Mouse (Mus musculus) liver, adult (tissue): ENCODE measurements around the gene Rab6b.

Experiments
- GATA4 ChIP-seq: IDR thresholded peaks from 2 replicates; pipeline ENCODE4 v1.6.1; 2014; ENCODE audit warnings: mild to moderate bottlenecking, low read length; ENCODE audit not compliant: insufficient replicate concordance

Rab6b gene

DNA sequence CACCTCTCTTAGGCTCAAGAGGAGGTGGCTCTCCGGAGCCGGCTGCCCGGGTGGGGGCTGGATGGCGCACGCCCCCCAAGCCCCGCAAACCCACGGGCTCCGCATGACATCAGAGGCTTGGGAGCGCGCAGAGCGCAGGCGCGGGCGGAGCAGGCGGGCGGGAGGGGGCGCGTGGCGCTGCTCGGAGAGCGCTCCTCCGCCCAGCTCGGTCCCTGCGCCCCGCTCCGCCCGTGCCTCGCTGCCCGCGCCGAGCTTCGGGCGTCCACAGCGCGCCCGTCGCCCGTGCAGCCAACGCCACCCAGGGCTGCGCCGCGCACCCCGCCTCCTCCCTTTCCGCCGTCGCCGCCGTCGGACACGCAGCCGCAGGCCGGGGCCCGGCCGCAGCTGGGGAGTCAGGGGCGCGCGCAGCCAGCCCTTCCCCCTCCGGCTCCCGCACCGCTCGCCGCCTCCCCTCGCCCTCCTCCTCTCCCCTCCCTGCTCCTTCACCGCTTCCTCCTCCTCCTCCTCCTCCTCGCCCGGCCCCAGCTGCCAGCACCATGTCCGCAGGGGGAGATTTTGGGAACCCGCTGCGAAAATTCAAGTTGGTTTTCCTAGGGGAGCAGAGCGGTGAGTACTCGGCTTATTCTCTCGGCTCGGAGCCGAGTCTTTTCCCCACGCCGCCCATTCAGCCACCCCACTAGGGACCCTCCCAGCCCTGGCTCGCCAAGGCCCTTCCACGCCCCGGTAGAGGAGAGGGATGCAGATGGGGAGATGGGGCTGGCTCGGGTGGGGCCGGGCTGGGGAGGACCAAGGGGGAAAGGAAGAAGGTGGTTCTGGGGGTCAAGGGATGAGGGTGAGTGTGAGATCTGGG lies at the start of gene Rab6b:
Rab6b (plus strand) TSS at position 167 of the 850 bp plus-strand sequence.
- TF ChIP-seq GATA4 = no peak

- no peak for TF ChIP-seq GATA4
Measured at GRCm38 (mm10) chr9:103063591-103063990, 48.0 kb upstream of the Rab6b start.

GRCm38 (mm10) chr9:103066845-103067244 lies 44.7 kb upstream of the Rab6b start:
- TF ChIP-seq GATA4 = no peak

GRCm38 (mm10) chr9:103067651-103068050 lies 43.9 kb upstream of the Rab6b start:
- no peak for TF ChIP-seq GATA4

- TF ChIP-seq GATA4 = no peak
Measured at GRCm38 (mm10) chr9:103068769-103069168, 42.8 kb upstream of the Rab6b start.

- no peak for TF ChIP-seq GATA4
Measured at GRCm38 (mm10) chr9:103071541-103072203, 39.9 kb upstream of the Rab6b start.

DNA sequence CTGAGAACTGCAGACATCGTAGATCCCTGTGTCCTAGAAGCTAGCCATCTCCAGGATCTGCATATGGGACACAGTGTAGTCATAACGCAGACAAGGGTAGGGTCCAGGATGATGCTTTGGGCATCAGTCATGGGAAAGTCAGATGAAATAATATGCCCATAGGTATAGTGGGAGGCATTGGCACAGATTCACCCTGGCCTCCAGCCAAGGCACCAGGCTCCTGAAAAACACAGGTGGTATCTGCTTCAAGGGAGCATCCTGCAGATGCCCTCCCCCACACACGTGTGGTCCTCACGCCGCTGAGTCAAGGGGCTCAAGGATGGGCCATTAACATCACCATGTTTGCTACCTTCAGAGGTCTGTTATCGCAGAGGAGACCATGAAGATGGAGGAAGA lies 39.4 kb upstream of the Rab6b start:
- no peak for TF ChIP-seq GATA4

DNA sequence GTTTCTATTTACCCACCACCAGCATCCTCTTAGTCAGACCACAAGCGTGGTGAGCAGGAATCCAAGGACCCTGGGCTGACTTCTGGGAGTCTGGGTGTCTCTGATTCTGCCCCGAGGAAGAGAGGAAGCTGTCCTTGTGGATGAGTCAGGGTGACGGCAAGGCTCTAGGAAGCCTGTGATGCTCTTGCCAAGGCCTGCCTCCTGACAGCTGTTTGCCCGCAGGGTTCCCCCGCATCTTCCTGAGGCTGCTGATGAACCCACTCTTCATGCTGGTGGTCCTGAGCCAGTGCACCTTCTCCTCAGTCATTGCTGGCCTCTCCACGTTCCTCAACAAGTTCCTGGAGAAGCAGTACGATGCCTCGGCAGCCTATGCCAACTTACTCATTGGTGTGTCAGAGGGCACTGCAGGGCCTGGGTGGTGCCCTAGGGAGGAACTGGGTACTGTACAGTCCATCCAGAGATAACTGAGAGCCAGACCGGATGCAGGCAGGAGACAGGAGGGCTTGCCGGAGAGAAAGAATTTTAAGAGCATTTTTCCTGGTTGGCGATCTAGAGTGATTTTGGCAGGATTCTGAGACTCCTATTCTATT lies 38.6 kb upstream of the Rab6b start:
- no peak for TF ChIP-seq GATA4

DNA sequence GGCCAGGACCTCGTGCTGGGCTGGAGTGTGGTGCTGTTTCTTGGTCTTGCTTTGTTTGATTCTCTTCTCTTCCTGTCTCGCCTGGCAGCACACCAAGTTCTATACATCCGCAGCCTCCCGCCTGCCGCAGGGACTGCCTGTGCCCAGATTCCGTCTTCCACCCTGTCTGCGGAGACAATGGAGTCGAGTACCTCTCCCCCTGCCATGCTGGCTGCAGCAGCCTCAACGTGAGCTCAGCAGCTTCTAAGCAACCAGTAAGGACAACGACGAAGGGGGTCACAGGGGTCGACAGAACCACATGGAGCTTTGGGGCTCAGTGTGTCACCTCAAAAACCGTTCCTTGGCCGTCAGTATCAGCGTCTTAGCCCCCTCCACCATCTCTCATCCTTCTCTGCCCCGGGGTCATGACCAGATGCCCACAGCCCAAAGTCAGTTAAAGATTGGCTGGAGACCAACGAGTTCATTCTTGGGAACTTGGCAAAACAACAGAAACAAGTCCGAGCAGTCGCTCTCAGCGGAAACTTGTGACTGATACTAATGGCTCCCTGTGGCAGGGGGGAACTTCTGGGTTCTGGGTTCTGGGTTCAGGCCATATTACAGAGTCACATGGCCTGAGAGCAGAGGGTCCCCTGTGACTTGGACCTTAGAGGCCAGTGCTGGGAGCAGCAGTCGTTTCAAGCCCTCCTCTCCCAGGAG lies 34.6 kb upstream of the Rab6b start:
- peak; percentile 39; the same call in 1 of the 2 replicates for TF ChIP-seq GATA4

DNA sequence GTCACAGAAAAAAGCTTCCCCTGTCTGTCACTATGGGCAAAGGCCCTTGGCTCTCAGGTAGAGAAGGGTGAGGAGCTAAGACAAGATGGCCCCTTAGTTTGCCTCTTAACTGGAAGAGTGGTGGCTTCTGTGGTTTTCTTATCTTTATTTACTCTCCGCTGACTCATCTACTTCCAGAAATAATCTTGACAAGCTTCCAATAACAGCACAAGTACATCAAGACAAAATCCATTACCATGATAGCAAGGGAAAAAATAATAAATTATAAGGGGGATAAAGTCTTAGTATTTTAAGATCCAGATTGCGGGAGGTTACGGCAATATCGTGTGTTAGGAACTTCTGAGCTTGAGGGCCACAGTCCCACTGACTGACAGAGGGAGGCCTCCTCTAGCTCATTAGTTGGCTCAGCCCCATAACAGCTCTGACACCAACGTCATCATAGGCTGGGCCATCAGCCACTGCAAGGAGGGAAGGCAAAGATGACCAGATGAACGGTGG lies 33.3 kb upstream of the Rab6b start:
- TF ChIP-seq GATA4 = no peak

DNA sequence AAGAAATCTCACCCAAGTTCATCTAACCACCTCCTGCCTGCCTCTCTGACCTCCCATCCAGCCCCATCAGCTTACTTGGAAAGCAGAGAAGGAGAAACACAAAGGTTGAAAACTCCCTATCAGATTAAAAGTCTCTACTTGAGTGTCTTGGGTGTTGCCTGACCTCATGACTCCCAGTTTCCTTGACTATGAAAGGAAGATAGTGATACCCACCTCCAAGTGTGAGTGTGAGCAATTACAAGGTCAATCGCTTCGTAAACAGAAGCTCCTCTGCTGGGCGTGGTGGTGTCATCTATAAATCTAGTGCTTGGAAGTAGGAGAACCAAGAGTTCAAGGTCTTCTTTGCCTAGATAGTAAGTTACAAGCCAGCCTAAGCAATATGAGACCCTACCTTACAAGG lies 31.4 kb upstream of the Rab6b start:
- TF ChIP-seq GATA4 = no peak

- TF ChIP-seq GATA4 = no peak
Measured at GRCm38 (mm10) chr9:103082246-103082975, 29.2 kb upstream of the Rab6b start.

- TF ChIP-seq GATA4 = no peak
Measured at GRCm38 (mm10) chr9:103083405-103083804, 28.2 kb upstream of the Rab6b start.

- TF ChIP-seq GATA4 = no peak
Measured at GRCm38 (mm10) chr9:103086736-103087135, 24.9 kb upstream of the Rab6b start.

- TF ChIP-seq GATA4 = no peak
Measured at GRCm38 (mm10) chr9:103087301-103087700, 24.3 kb upstream of the Rab6b start.
